Mouse (Mus musculus) ovary, postnatal 36 days (tissue): Measurements from ENCODE around the gene Gm8369.
"Not testable (repeated sequence)": the region's sequence is repeated elsewhere in the genome, so short reads cannot be mapped to it uniquely, and the experiment has no call there.

Experiments
- DNase-seq: peaks from one replicate; pipeline ENCODE4 v3.0.0; 2022; ENCODE audit warnings: low spot score, mixed read lengths

The Gm8369 gene

GRCm38 (mm10) chr19:11516246-11516645, 30.5 kb downstream of the Gm8369 start, which contains the start of gene Ms4a6b:
Gene Ms4a6b, plus strand, starts transcription at chr19:11516512.
- DNase-seq, result no peak

- no peak for DNase-seq
Measured at GRCm38 (mm10) chr19:11516845-11517244, 31.1 kb downstream of the Gm8369 start.

GRCm38 (mm10) chr19:11517373-11517772, 31.6 kb downstream of the Gm8369 start:
- DNase-seq, result not testable (repeated sequence)

GRCm38 (mm10) chr19:11518356-11518755, 32.6 kb downstream of the Gm8369 start:
- not testable (repeated sequence) for DNase-seq

GRCm38 (mm10) chr19:11520146-11520545, 34.4 kb downstream of the Gm8369 start:
- no peak for DNase-seq

- no peak for DNase-seq
Measured at GRCm38 (mm10) chr19:11533421-11533820, 47.7 kb downstream of the Gm8369 start.

- DNase-seq, result no peak
Measured at GRCm38 (mm10) chr19:11533888-11534445, 48.2 kb downstream of the Gm8369 start.

GRCm38 (mm10) chr19:11536593-11536992, 50.9 kb downstream of the Gm8369 start, which contains the start of gene Ms4a4d:
Gene Ms4a4d, plus strand, starts transcription at chr19:11536801.
- peak; percentile 31 for DNase-seq

GRCm38 (mm10) chr19:11537336-11537735, 51.6 kb downstream of the Gm8369 start:
- peak; percentile 8 for DNase-seq

GRCm38 (mm10) chr19:11540166-11540821, 54.6 kb downstream of the Gm8369 start:
- not testable (repeated sequence) for DNase-seq

- not testable (repeated sequence) for DNase-seq
Measured at GRCm38 (mm10) chr19:11544383-11544782, 58.6 kb downstream of the Gm8369 start.

GRCm38 (mm10) chr19:11547911-11548310, 62.2 kb downstream of the Gm8369 start:
- DNase-seq, result no peak

GRCm38 (mm10) chr19:11554726-11555125, 69.0 kb downstream of the Gm8369 start:
- no peak for DNase-seq

GRCm38 (mm10) chr19:11559560-11559959, 73.8 kb downstream of the Gm8369 start:
- not testable (repeated sequence) for DNase-seq
